ENCODE assay signal across 18 mouse cellular contexts in genomic region chr14:55656935-55657334, GRCm38 (mm10). TPM values are rescaled to one million over a fixed set of nuclear protein-coding genes. Genes with fewer than 3 reads are reported as not detected.
DNase-seq lines count a peak whose midpoint lies in the region; ATAC-seq and TF ChIP-seq lines count a peak whose summit lies in the region.
"Had no signal": no experiment of that assay in that cellular context is flagged by ENCODE, and none has a peak within 500 bp of the region (broad histone marks: within the 10 kb centered on the region; RNA-seq: fewer than 3 reads in every experiment).

No protein-coding gene starts in this region.

- TF ChIP-seq CTCF in heart, adult 2 months (IDR thresholded peaks at IDR 0.05) = no peak
- TF ChIP-seq CTCF in stomach, postnatal 0 days (IDR thresholded peaks at IDR 0.05; ENCODE audit: low read depth) = no peak

- no peaks in the 10 kb centered on the region for H3K9me3 ChIP-seq in heart, embryonic 13.5 days
- no peaks in the 10 kb centered on the region for H3K9me3 ChIP-seq in heart, embryonic 16.5 days (replicated peaks; ENCODE audit: control insufficient read depth, low read length)
- no peaks in the 10 kb centered on the region for H3K9me3 ChIP-seq in stomach, postnatal 0 days (ENCODE audit: control insufficient read depth, low read length)
- H3K9me3 ChIP-seq: embryonic facial prominence, embryonic 10.5 days; forebrain, embryonic 13.5 days; hindbrain, embryonic 10.5 days; intestine, embryonic 15.5 days had no signal

- no peaks in the 10 kb centered on the region for H3K79me2 ChIP-seq in heart, adult 2 months (replicated peaks; ENCODE audit: control insufficient read depth, insufficient read depth, low read length)

- H3K27ac ChIP-seq in heart, adult 2 months = peak overlapping the region; percentile 88
- H3K27ac ChIP-seq in heart, embryonic 13.5 days (replicated peaks) = peak overlapping the region; percentile 86
- peak overlapping the region; percentile 89 for H3K27ac ChIP-seq in heart, embryonic 16.5 days (ENCODE audit: low read length)
- H3K27ac ChIP-seq in stomach, postnatal 0 days (replicated peaks) = no peak overlapping the region
- H3K27ac ChIP-seq: embryonic facial prominence, embryonic 10.5 days; forebrain, embryonic 13.5 days; hindbrain, embryonic 10.5 days; hindbrain, embryonic 14.5 days had no signal

- 48% methylated on average over 3 of the region's 3 CpGs for WGBS in heart, adult 2 months
- WGBS in heart, embryonic 13.5 days = 39% methylated on average over 3 of the region's 3 CpGs
- WGBS in heart, embryonic 16.5 days = 52% methylated on average over 3 of the region's 3 CpGs
- 79% methylated on average over 3 of the region's 3 CpGs for WGBS in stomach, postnatal 0 days

- no peak overlapping the region for H3K9ac ChIP-seq in heart, adult 2 months (ENCODE audit: low read depth, low read length)
- H3K9ac ChIP-seq in heart, embryonic 13.5 days = no peak overlapping the region; the same call in 1 of the 2 replicates
- no peak overlapping the region; the same call in 1 of the 2 replicates for H3K9ac ChIP-seq in heart, embryonic 16.5 days (ENCODE audit: low read length)
- H3K9ac ChIP-seq in stomach, postnatal 0 days (ENCODE audit: low read length) = no peak overlapping the region
- H3K9ac ChIP-seq: forebrain, embryonic 13.5 days; forebrain, postnatal 0 days; hindbrain, embryonic 14.5 days; intestine, embryonic 15.5 days had no signal

- H3K4me2 ChIP-seq in heart, embryonic 13.5 days = peak overlapping the region; percentile 24
- H3K4me2 ChIP-seq in heart, embryonic 16.5 days (ENCODE audit: low read depth, low read length) = peak overlapping the region; percentile 13; the same call in 1 of the 2 replicates
- H3K4me2 ChIP-seq in stomach, postnatal 0 days (replicated peaks; ENCODE audit: low read depth) = no peak overlapping the region
- H3K4me2 ChIP-seq: forebrain, embryonic 13.5 days; hindbrain, embryonic 14.5 days; intestine, embryonic 15.5 days had no signal

- no peak for TF ChIP-seq EP300 in heart, adult 2 months (IDR thresholded peaks at IDR 0.05; ENCODE audit: insufficient read depth, low read depth, low read length)
- TF ChIP-seq EP300 in stomach, postnatal 0 days (optimal IDR thresholded peaks at IDR 0.05) = no peak

- no peak for DNase-seq in heart, adult 2 months
- DNase-seq in heart, postnatal 4 days = no peak
- DNase-seq in heart, adult 9 months (ENCODE audit: low spot score in 2 of 2) = no peak
- no peak for DNase-seq in stomach, postnatal 0 days (ENCODE audit: low spot score)
- DNase-seq: adrenal gland, adult 8-10 months; adrenal gland, postnatal 36 days; cerebellum, adult 2 months; cerebellum, postnatal 10 days; forebrain, postnatal 0 days; kidney, adult 18-20 months had no signal

- ATAC-seq in heart, embryonic 13.5 days (ENCODE audit: extremely low read depth, insufficient number of reproducible peaks, low FRiP score, low TSS enrichment) = no peak; the same call in 1 of the 2 replicates
- ATAC-seq in heart, embryonic 16.5 days (replicated peaks; ENCODE audit: extremely low read depth, insufficient read depth, low FRiP score) = peak; percentile 77
- ATAC-seq in stomach, postnatal 0 days (ENCODE audit: low FRiP score, low TSS enrichment) = no peak
- ATAC-seq: forebrain, embryonic 13.5 days; forebrain, postnatal 0 days; intestine, embryonic 15.5 days had no signal

- peaks cover 12% of the 10 kb centered on the region; the same call in 1 of the 2 replicates for H3K36me3 ChIP-seq in heart, adult 2 months (ENCODE audit: control insufficient read depth, insufficient read depth, low read length)
- H3K36me3 ChIP-seq in heart, embryonic 13.5 days = peaks cover 24% of the 10 kb centered on the region
- H3K36me3 ChIP-seq in heart, embryonic 16.5 days (ENCODE audit: control insufficient read depth, insufficient read depth) = peaks cover 16% of the 10 kb centered on the region
- H3K36me3 ChIP-seq in stomach, postnatal 0 days (ENCODE audit: control insufficient read depth, insufficient read depth, low read length) = no peaks in the 10 kb centered on the region; the same call in 1 of the 2 replicates

- no peaks in the 10 kb centered on the region for H3K27me3 ChIP-seq in heart, adult 2 months (ENCODE audit: control insufficient read depth, insufficient read depth, low read length)
- H3K27me3 ChIP-seq in heart, embryonic 13.5 days (replicated peaks) = no peaks in the 10 kb centered on the region
- no peaks in the 10 kb centered on the region for H3K27me3 ChIP-seq in heart, embryonic 16.5 days (ENCODE audit: control insufficient read depth, insufficient read depth, low read length)
- no peaks in the 10 kb centered on the region for H3K27me3 ChIP-seq in stomach, postnatal 0 days (ENCODE audit: control insufficient read depth, insufficient read depth, low read length)
- H3K27me3 ChIP-seq: forebrain, embryonic 13.5 days; intestine, embryonic 15.5 days had no signal

- no peak for TF ChIP-seq POLR2A in heart, adult 2 months (IDR thresholded peaks at IDR 0.05; ENCODE audit: insufficient read depth, low read depth, low read length)

- H3K4me3 ChIP-seq in heart, adult 2 months = no peak overlapping the region
- no peak overlapping the region for H3K4me3 ChIP-seq in heart, embryonic 13.5 days
- no peak overlapping the region for H3K4me3 ChIP-seq in heart, embryonic 16.5 days (ENCODE audit: low read length)
- H3K4me3 ChIP-seq in stomach, postnatal 0 days (ENCODE audit: low read depth, low read length) = no peak overlapping the region
- H3K4me3 ChIP-seq: embryonic facial prominence, embryonic 10.5 days; forebrain, embryonic 13.5 days; hindbrain, embryonic 10.5 days; intestine, embryonic 15.5 days had no signal

- intact Hi-C loops in heart, adult 2 months (cut with DNase I) = no loop called here

- H3K4me1 ChIP-seq in heart, adult 2 months (ENCODE audit: control insufficient read depth, insufficient read depth, low read length) = peaks cover 1% of the 10 kb centered on the region
- peaks cover 31% of the 10 kb centered on the region for H3K4me1 ChIP-seq in heart, embryonic 13.5 days
- peaks cover 27% of the 10 kb centered on the region for H3K4me1 ChIP-seq in heart, embryonic 16.5 days (ENCODE audit: control insufficient read depth, insufficient read depth, low read length)
- H3K4me1 ChIP-seq in stomach, postnatal 0 days (replicated peaks; ENCODE audit: control insufficient read depth, insufficient read depth) = no peaks in the 10 kb centered on the region; the same call in 1 of the 2 replicates

RNA-seq across cellular contexts. Expression of gene Mdp1, which starts 3.4 kb away (rescaled TPM):
- 10 to 100 TPM; 45.3 to 49.1 TPM for total RNA-seq in heart, adult 2 months (2021)
- 35.7 and 54.9 TPM in 2 replicates for polyA plus RNA-seq in heart, adult 2 months (2012; rRNA removed)
- total RNA-seq in heart, postnatal 4 days (2021) = 10 to 100 TPM; 63.2 to 66.7 TPM
- 74.3 and 83.3 TPM in 2 replicates for polyA plus RNA-seq in heart, embryonic 13.5 days (2015; fragmentation: Nextera tagmentation; extraction: Ambion mirVana)
- polyA plus RNA-seq in heart, embryonic 16.5 days (2015; fragmentation: Nextera tagmentation; extraction: Ambion mirVana) = 93.7 and 96.5 TPM in 2 replicates
- polyA plus RNA-seq in stomach, postnatal 0 days (2015; fragmentation: Nextera tagmentation; extraction: Ambion mirVana) = 46.5 and 50.6 TPM in 2 replicates

RNA-seq across cellular contexts. Expression of gene Tssk4, which starts 7.0 kb away (rescaled TPM):
- under 1 TPM; 0.34 to 0.47 TPM for total RNA-seq in heart, adult 2 months (2021)
- 0.55 and 0.61 TPM in 2 replicates for polyA plus RNA-seq in heart, adult 2 months (2012; rRNA removed)
- total RNA-seq in heart, postnatal 4 days (2021) = 1 to 10 TPM; 1.1 to 1.2 TPM
- 0.43 and 0.53 TPM in 2 replicates for polyA plus RNA-seq in heart, embryonic 13.5 days (2015; fragmentation: Nextera tagmentation; extraction: Ambion mirVana)
- 0.22 and 0.45 TPM in 2 replicates for polyA plus RNA-seq in heart, embryonic 16.5 days (2015; fragmentation: Nextera tagmentation; extraction: Ambion mirVana)
- 0.46 and 0.57 TPM in 2 replicates for polyA plus RNA-seq in stomach, postnatal 0 days (2015; fragmentation: Nextera tagmentation; extraction: Ambion mirVana)
- total RNA-seq: ES-E14 had no signal

RNA-seq across cellular contexts. Expression of gene Tm9sf1, which starts 13.3 kb away (rescaled TPM):
- 10 to 100 TPM; 39.4 to 40.6 TPM for total RNA-seq in heart, adult 2 months (2021)
- polyA plus RNA-seq in heart, adult 2 months (2012; rRNA removed) = 50.6 and 63.0 TPM in 2 replicates
- 10 to 100 TPM; 60.1 to 72.3 TPM for total RNA-seq in heart, postnatal 4 days (2021)
- polyA plus RNA-seq in heart, embryonic 13.5 days (2015; fragmentation: Nextera tagmentation; extraction: Ambion mirVana) = 77.8 and 81.5 TPM in 2 replicates
- 90.8 and 99.0 TPM in 2 replicates for polyA plus RNA-seq in heart, embryonic 16.5 days (2015; fragmentation: Nextera tagmentation; extraction: Ambion mirVana)
- 71.7 and 75.6 TPM in 2 replicates for polyA plus RNA-seq in stomach, postnatal 0 days (2015; fragmentation: Nextera tagmentation; extraction: Ambion mirVana)

RNA-seq across cellular contexts. Expression of gene Gmpr2, which starts 14.8 kb away (rescaled TPM):
- total RNA-seq in heart, adult 2 months (2021) = 1 to 10 TPM; 8.1 to 9.0 TPM
- 11.8 and 18.2 TPM in 2 replicates for polyA plus RNA-seq in heart, adult 2 months (2012; rRNA removed)
- total RNA-seq in heart, postnatal 4 days (2021) = 10 to 100 TPM; 16.6 to 21.0 TPM
- 39.3 and 47.4 TPM in 2 replicates for polyA plus RNA-seq in heart, embryonic 13.5 days (2015; fragmentation: Nextera tagmentation; extraction: Ambion mirVana)
- polyA plus RNA-seq in heart, embryonic 16.5 days (2015; fragmentation: Nextera tagmentation; extraction: Ambion mirVana) = 43.0 and 43.9 TPM in 2 replicates
- polyA plus RNA-seq in stomach, postnatal 0 days (2015; fragmentation: Nextera tagmentation; extraction: Ambion mirVana) = 24.8 and 26.8 TPM in 2 replicates

RNA-seq across cellular contexts. Expression of gene Nedd8, which starts 15.0 kb away (rescaled TPM):
- 100 to 1,000 TPM; 242 to 262 TPM for total RNA-seq in heart, adult 2 months (2021)
- polyA plus RNA-seq in heart, adult 2 months (2012; rRNA removed) = 265 and 340 TPM in 2 replicates
- 100 to 1,000 TPM; 296 to 328 TPM for total RNA-seq in heart, postnatal 4 days (2021)
- 471 and 507 TPM in 2 replicates for polyA plus RNA-seq in heart, embryonic 13.5 days (2015; fragmentation: Nextera tagmentation; extraction: Ambion mirVana)
- polyA plus RNA-seq in heart, embryonic 16.5 days (2015; fragmentation: Nextera tagmentation; extraction: Ambion mirVana) = 444 and 466 TPM in 2 replicates
- polyA plus RNA-seq in stomach, postnatal 0 days (2015; fragmentation: Nextera tagmentation; extraction: Ambion mirVana) = 402 and 425 TPM in 2 replicates
